Mouse (Mus musculus) heart, postnatal 36 days (tissue): ENCODE measurements at regions not wholly inside any gene's neighbourhood (a gene's known extent, or its start where the extent isn't known, plus 50 kb on each side); places are given as distances from the start of the nearest gene placed in this dataset.

ENCODE experiments used
- DNase-seq, 2 experiments: peaks; one replicate each; pipeline ENCODE4 v3.0.0; 2021 to 2022
- intact Hi-C: fragments of 180-260 bp; cut with DNase I; formaldehyde crosslinking; loops from one replicate; pipeline ENCODE4 v1.15.1; 2025

DNA sequence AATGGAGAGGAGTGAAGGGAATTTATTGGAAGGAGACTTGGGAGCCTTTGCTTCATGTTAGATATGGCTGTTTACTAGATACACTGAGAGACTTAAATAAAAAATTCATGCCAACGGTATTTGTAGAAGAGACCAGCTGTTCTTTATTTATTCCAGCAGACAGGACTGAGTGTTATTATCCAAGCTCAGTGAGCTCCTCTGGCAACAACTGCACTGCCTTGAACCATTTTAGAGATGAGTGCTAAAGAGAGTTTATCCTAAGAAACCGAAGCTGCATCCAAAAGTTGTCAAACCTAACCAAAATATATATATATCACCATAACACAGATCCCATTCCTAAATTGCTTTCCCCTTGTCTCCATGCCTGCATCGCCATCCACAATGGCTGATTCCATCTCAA lies 247.0 kb downstream of the Gm11361 start:
- intact Hi-C loops = loop anchor here (5.0 to 10.0 kb wide), 5 partner anchors 87 to 1562 kb away; no protein-coding TSS in a partner anchor
- no peak for DNase-seq

DNA sequence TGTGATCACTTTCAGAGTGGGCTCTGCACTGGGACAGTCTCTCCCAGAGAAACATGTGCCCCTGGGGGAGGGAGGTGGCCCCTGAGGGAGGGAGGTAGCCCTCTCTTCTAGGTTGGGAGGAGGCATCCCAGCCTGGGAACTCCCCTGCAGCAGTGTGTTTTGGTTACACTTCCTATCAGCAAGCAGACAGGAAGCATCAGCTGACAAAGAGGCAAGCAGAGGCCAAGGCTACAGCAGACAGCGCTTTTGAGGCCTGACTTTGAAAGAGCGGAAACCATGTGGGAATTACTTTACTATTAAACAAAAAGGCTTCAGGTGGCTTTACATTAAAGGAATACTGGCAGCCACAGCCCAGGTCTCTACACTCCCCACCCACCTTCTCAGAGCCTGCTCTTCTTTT lies 244.8 kb downstream of the Gm11361 start:
- peak; percentile 33 to 44 for DNase-seq
- intact Hi-C loops = loop anchor here (5.0 to 10.0 kb wide), 5 partner anchors 85 to 1560 kb away; no protein-coding TSS in a partner anchor

DNA sequence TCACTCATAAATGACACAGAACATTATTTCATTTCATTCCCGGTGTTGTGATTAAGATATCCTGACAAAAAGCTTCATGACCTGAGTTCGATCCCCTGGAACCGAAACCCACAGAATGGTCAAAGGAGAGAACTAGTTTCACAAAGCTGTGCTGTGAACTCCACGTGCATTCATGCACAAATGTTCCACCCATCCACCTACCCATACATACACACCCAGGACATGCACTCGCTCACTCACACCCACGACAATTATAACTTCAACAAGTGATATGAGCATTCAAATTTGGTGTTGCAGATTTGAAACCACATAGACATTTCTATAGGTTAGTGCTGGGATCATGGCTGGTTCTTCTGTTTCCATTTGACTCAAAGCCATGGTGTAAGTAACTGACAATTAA lies 243.4 kb downstream of the Gm11361 start:
- DNase-seq = no peak
- intact Hi-C loops = loop anchor here (5.0 to 10.0 kb wide), 5 partner anchors 83 to 1558 kb away; no protein-coding TSS in a partner anchor

DNA sequence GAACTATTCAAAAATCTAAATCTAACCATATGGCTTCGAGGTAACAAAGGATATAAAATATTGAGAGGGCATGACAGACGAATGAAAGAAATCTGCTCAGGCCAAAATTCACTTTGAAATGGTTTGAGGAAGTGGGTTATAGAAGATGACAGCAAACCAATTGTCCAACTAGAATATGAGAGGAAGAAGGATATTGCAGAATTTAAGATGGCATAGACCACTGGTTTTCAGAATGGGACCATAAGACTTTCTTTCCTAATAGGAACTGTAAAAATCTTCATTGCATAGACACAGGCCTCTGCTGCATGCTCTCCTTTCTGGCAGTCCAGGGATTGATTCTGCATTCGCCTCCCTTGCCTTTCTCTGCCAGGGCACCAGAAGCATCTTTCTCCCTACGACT lies 240.2 kb downstream of the Gm11361 start:
- intact Hi-C loops = no loop called here
- no peak for DNase-seq

DNA sequence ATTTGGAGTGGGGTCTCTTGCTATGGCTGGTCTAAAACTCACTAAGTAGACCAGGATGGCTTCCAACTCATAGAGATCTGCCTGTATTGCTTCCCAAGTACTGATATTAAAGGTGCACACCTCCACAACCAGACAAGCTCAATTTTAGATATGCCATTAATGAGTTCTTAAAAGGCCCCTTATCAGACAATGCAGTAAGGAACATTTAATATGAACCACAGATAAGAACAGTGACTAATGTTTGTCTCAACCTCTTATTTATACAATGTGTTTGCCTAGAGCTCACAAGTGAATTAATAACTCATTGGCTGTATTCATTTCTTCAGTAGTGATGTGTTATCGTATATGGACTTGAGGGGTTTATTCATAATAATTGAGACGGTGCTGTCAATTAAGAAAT lies 234.7 kb downstream of the Gm11361 start:
- no peak for DNase-seq
- intact Hi-C loops = no loop called here

DNA sequence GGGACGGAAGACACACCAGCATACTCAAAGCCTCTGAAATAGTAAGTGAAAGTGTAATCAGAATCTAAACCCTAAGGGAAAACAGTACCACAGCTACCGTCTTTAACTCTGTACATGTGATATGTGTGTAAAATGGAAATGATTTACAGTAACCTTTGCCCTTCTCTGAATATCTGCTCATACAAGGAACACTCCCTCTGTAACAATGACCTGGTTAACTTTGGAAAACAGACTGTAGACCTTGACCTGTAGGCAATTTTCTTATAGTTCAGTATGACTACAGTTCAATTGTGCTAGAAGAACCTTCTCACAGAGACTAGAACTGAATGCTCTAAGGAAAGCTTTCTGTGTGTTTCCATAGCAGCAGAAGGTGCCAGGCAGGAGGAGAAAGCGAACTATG lies 226.4 kb downstream of the Gm11361 start:
- intact Hi-C loops = no loop called here
- DNase-seq = no peak

DNA sequence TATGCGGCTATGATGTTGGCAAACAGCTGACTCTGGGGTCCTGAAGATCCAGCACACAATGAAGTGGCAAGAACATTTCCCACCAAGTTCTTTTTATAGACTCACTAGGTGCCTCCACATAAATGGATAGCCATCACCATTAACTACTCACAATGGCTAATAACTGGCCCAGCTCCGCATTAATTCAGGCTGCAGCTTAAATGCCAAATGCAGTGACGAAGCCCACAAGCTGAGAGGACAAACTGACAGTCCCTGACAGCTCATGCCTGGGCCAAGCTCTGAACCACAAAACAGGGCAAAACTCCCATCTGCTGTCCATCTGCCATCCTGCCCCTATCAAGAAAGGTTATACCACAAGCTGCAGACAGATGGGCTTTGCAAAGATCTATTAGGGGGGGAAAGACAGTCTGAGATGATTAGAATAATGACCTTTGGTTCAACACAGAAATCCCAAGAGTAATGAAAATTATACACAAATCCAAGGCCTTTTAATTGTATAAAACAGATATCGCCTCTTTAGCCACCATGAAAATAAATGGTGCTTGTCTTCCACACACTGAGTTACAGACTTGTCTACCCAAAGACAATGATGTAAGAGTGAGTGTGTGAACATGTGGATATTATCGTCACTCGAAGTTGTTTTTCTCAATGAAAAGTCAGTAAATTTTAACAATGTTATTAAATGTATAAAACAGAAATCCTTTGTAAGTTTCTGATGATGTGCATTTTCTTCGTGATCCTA lies 224.1 kb downstream of the Gm11361 start:
- intact Hi-C loops = no loop called here
- DNase-seq = no peak

DNA sequence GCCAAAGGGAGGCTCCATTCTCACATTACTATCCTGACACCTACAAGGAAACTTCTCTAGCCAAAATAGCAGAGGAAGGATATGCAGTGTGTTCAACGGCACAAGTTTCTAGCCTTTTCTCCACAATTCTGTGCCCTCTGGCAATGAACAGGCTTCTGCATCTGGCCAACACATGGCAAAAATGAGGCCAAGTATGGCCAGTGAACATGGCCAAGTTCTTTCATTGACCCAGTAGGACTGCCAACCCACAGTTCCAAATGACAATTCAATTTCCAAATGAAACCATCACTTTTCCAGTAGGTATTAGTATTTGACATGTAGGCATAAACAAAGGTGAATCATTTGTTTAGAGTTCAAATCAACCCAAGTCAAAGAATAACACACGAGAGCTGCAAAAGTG lies 208.8 kb downstream of the Gm11361 start:
- intact Hi-C loops = no loop called here
- DNase-seq = no peak

DNA sequence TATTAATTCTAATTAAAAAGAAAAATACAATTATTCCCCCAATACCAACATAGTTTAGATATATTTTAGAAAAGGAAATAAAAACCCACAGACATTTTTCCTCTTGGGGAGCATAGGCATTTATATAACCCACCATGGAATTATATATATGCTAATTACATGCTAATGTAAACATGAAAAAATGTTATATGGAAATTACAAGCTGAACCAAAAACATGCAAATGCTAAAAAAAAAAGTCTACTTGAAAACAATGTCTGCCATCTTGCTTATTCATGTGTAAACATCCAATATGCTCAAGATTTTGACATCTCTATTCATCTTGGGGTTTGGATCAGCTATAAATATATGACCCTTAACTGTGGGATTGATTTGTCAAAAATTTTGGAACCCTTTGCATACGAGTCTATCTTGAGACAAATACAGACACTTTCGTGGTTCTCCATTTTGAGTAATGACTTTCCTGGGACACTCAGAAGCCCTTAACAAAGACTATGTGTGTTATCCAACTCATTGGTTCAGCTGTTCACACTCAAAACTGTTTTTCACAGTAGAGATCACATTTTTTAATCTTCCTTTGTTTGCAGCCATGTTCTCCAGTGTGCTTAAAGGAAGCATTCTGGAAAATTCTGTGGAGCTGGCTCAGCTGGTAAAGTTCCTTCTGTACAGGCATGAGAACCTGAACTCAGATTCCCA lies 208.0 kb downstream of the Gm11361 start:
- intact Hi-C loops = no loop called here
- DNase-seq = no peak

DNA sequence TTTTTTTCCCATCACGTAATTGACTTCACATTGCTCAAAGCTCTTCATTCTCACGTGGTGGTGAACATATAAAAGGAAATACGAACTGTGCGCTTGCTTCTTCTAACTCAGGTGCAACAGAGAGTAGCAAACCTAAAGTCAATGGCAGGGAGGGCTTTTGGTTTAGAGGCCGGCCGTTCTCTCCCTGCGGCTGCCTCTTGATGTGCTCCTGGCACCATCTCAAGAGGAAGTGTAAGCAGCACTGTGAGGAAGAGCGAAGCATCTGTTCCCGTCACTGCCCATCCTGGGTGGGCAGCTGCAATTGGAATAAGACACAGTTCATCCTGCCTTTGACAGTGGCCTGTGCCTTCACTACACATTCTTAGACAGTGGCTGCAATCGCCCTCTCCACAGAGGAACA lies 204.0 kb downstream of the Gm11361 start:
- intact Hi-C loops = no loop called here
- DNase-seq = no peak

DNA sequence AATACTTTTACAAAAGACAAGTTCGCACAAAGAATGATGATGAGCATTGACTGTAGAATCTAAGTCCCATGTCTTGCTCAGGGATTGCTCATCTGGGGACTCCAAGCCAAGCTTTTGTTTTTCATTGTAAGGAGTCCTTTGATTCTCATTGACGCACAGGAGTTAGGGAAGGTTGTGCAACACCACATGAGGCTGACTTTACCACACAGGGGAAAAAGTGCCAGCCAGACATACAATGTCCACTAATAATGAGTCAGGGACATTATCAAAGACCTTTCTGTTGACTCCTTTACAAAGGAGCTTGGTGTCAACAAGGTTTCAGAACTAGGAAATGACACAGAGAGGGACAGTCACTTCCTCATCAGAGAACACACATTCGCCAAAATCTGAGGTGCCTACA lies 200.1 kb downstream of the Gm11361 start:
- intact Hi-C loops = no loop called here
- DNase-seq = no peak

DNA sequence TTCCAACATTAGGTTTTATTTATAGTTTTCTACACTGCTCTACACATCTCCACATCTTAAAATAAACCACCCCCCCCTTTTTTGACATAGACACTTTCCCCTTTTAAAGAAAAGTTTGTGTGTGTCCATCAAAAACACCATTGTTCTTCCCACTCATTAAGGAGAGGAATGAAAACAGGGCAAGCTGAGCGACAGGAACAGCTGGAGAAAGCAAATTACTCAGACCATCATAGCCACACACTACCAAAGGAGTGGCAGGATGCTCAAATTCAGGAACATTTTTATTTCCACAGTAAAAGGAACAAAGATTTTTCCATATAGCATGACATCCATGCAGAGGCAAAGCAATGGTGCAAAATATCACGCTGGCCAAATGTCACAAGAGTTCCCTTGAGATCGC lies 198.6 kb downstream of the Gm11361 start:
- DNase-seq = no peak
- intact Hi-C loops = no loop called here

DNA sequence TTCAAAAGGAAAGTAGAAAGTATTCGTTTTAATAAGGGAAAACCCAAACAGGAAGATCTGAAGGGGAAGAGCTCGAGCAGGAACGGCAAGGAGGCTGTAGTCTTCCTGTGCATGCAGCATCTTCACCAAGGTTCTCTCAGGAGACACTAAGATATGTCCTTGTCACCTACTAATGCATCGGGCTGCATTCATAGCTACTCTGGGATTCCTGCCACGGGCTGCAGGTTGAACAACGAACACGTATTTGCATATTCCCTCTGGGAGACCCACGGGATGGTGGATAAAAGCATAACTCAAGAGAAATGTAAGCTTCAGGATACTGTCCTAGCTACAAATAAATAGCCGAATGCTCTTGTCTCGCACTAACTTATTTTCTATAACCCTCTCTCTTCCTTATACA lies 197.7 kb downstream of the Gm11361 start:
- DNase-seq = no peak
- intact Hi-C loops = no loop called here

DNA sequence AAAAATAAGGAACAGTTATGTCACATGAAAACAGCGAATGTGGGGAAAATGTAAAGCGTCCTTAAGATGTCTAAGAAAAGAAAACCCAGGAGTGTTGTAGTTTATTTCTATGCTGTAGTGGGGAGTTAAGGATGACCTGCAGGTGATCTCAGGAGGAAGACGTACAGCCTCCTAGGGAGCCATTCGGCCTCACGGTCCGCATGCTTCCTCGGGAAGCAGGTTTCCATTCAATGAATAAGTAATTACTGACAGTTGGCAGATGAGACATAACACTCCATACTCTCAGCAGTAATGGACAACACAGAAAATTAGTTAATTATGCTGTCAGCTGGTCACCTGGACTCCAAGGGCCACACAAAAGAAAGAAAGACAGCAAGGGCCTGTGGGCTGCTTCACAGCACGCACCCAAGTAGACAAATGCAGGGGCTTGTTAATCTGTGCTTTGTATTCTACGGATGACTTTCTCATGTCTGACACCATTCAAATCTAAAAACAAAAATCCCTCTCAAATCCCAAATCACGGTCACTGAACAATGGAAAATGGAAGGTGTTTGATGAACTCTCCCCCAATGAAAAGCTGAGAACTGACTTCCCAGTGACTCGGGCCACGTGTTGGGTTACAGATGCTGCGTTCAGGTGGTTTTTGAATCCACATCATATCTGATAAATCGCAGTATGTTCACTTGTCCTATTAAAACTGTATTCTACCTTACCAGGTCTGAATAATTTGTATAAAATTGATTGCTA lies 193.5 kb downstream of the Gm11361 start:
- intact Hi-C loops = no loop called here
- DNase-seq = no peak

DNA sequence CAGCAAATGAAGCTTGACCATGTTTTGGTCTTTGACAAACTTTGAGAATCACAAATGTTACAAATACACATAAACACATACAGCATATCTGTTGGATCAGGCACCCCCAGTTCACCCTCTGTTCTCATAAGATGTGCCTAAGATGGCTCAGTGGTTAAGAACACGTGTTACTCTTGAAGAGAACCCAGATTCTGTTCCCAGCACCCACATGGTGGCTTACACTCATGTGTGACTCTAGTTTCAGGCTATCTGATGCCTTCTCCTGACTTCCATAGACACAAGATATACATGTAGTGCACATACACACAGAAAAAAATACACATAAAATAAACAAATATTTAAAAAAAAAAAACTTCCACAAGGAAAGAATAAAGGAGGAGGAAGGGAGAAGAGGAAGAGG lies 191.7 kb downstream of the Gm11361 start:
- intact Hi-C loops = no loop called here
- DNase-seq = no peak

DNA sequence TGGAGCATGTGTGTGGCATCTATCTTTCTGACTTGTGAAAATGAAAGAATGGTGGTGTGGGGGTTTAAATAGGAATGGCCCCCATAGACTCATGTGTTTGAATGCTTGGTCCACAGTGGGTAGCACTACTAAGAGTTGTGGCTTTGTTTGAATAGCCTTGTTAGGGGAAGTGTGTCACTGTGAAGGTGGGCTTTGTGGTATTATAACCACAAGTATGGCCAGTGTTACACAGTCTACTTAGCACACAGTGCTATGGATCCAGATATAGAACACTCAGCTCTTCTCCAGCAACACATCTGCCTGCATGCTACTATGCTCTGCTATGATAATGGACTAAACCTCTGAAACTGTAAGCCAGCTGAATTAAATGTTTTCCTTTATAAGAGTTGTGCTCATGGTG lies 184.9 kb downstream of the Gm11361 start:
- intact Hi-C loops = no loop called here
- no peak for DNase-seq

DNA sequence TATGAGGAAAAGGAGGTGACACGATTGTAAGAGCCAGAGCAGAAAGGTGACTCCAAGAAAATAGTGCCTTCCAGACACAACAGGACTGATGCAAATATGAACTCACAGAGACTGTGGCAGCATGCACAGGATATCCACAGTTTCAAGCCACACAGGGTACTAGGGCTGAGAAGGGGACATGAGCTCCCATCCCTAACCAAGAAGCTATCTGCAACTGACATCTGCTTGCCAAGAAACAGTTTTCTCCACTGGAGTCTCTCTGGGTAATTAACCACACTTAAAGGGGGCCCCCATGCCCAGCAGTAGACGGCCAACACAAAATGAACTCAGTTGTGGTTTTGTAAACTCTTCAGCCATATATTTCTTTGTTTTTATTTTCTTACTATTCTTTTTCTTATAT lies 176.1 kb downstream of the Gm11361 start:
- DNase-seq = no peak
- intact Hi-C loops = no loop called here

DNA sequence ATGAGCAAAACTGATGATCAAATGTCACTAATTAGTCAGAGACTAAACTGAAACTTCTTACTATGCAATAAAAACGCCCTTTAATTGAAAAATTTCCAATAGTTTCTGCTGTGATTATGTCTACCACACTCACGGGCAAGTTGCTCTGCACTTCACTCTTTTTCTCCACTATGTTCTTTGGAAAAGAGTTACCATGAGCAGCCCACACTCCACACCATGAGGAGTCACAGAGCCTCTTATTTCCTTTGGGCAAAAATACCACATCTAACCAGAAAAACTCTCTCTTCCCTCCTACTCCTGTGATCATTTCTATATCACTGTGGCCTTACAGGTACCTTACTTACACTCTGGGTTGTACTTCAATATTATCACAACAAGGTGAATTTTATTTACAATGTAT lies 174.7 kb downstream of the Gm11361 start:
- no peak for DNase-seq
- intact Hi-C loops = no loop called here

DNA sequence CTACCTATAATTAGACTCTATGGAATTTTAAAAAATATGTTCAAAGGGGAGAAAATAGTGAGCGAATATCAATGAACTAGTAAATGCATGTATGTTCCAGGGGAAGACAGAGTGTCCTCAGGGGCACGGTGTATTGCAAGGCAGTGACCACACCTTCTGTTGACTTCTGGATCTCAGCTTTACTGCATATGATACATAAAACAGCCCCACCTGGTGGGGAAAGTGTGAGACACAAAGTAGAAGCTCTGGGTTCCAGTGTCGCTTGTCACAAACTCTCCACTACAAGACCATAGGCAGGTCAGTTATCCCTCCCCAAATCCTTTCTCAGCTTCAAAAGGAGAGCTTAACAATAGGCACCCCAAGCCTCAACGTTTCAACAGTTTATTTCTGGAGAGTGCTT lies 168.8 kb downstream of the Gm11361 start:
- DNase-seq = no peak
- intact Hi-C loops = loop anchor here (10.0 kb wide), 1 partner anchor 1409 kb away; no protein-coding TSS in a partner anchor

DNA sequence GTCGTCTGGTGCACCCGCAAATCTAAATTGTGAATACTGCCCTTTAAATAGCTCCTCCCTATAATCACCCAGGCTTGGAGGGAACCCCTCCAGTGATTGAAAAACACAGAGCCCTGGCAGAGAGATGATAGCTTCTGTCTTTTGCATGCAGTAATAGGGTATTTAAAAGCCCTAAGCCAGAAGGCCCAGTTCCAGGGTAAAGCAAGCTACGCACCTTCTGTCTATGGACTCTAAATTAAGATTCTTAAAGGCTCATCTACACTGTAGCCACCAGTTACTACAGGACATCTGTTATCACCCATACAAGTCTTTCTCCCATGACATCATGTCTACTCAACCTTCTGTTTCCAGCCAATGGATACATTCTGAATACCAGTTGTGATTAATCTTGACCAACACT lies 167.8 kb downstream of the Gm11361 start:
- intact Hi-C loops = loop anchor here (10.0 kb wide), 1 partner anchor 1410 kb away; no protein-coding TSS in a partner anchor
- DNase-seq = no peak

DNA sequence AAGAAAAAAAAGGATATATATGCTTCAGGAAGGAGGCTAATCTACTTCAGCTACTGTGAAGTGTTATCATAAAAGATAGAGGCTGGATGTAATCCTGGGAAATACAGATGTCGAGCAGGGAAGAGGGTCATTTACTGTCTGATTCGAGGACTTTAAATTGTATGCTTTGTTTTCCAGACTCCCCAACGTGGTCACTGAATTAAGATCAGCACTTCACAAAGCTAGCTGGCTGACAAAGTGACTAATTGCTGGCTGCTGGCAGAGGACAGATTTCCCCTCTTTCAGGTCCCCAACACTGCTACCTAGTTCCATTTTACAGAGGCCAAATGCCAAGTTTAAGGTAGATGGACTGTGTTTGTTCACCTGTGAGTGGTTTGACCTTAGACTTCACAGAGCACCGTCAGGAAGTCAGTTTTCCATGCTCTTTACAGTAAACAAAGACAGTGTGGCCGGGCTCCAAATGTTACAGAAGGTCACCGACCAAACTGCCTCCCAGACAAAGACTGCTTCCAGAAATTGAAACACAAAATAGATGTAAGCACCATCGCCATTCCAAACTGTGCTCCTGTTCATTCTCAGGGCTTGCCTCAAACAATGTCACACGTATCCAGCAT lies 167.2 kb downstream of the Gm11361 start:
- peak; percentile 13 to 15 for DNase-seq
- intact Hi-C loops = loop anchor here (5.0 to 10.0 kb wide), 3 partner anchors 333 to 1410 kb away; no protein-coding TSS in a partner anchor
